Mouse (Mus musculus) lung, postnatal 0 days (tissue): ENCODE measurements around the gene Myh1. TPM values are rescaled to one million over a fixed set of nuclear protein-coding genes. Genes with fewer than 3 reads are reported as not detected.

Experiments
- ATAC-seq: fragments of 200-750 bp; cut with Nextera tagmentation; 2 replicates; pipeline ENCODE4 v1.8.0; 2017; ENCODE audit warnings: moderate library complexity
- DNase-seq: peaks from one replicate; pipeline ENCODE4 v3.0.0-alpha.2; 2016; ENCODE audit warnings: low spot score
- H3K27ac ChIP-seq: fragments of 300-500 bp; sonication (generic); 2 replicates; pipeline ENCODE4 v1.5.1; 2014; ENCODE audit warnings: antibody characterized with exemption, mild to moderate bottlenecking, low read length, mixed read lengths
- H3K27me3 ChIP-seq: fragments of 300-500 bp; sonication (generic); replicated peaks from 2 replicates; pipeline ENCODE4 v1.6.1; 2014; ENCODE audit warnings: low read length, mixed read lengths; ENCODE audit not compliant: insufficient read depth
- H3K36me3 ChIP-seq: fragments of 300-500 bp; sonication (generic); 2 replicates; pipeline ENCODE4 v1.6.1; 2014; ENCODE audit warnings: low read length, mixed read lengths; ENCODE audit not compliant: insufficient read depth
- H3K4me1 ChIP-seq: fragments of 300-500 bp; sonication (generic); 2 replicates; pipeline ENCODE4 v1.6.1; 2014; ENCODE audit warnings: antibody characterized with exemption, low read depth, low read length, mixed read lengths; ENCODE audit not compliant: insufficient read depth
- H3K4me2 ChIP-seq: fragments of 300-500 bp; sonication (generic); replicated peaks from 2 replicates; pipeline ENCODE4 v1.6.1; 2014; ENCODE audit warnings: low read depth, mild to moderate bottlenecking, low read length, moderate library complexity, mixed read lengths
- H3K4me3 ChIP-seq: fragments of 300-500 bp; sonication (generic); 2 replicates; pipeline ENCODE4 v1.5.1; 2014; ENCODE audit warnings: low read depth, low read length
- H3K9ac ChIP-seq: fragments of 300-500 bp; sonication (generic); replicated peaks from 2 replicates; pipeline ENCODE4 v1.6.1; 2014; ENCODE audit warnings: low read depth, mild to moderate bottlenecking
- H3K9me3 ChIP-seq: fragments of 300-500 bp; sonication (generic); 2 replicates; pipeline ENCODE4 v1.6.1; 2016; ENCODE audit warnings: low read length, mixed read lengths
- CTCF ChIP-seq: IDR thresholded peaks from 2 replicates; pipeline ENCODE4 v1.5.1; 2016; ENCODE audit warnings: antibody characterized with exemption, mild to moderate bottlenecking
- EP300 ChIP-seq: IDR thresholded peaks from 2 replicates; pipeline ENCODE4 v1.6.1; 2016; ENCODE audit warnings: antibody characterized with exemption, mild to moderate bottlenecking, control low read depth
- WGBS: fragments of 180-500 bp; shearing (Covaris S2); extraction: QIAGEN DNeasy Blood & Tissue Kit; methylation state at CpG from one replicate; pipeline ENCODE4 v1.1.7; 2014; 5-methylcytosine and 5-hydroxymethylcytosine counted together
- polyA plus RNA-seq: library from polyadenylated mRNA; unstranded; fragments of >200 nt; fragmentation: Nextera tagmentation; extraction: Ambion mirVana; gene quantifications from 2 replicates; pipeline ENCODE4 v1.2.1, GENCODE M21; 2015

The Myh1 gene
- polyA plus RNA-seq, 1 experiment from 2014 or later, result not detected

DNA sequence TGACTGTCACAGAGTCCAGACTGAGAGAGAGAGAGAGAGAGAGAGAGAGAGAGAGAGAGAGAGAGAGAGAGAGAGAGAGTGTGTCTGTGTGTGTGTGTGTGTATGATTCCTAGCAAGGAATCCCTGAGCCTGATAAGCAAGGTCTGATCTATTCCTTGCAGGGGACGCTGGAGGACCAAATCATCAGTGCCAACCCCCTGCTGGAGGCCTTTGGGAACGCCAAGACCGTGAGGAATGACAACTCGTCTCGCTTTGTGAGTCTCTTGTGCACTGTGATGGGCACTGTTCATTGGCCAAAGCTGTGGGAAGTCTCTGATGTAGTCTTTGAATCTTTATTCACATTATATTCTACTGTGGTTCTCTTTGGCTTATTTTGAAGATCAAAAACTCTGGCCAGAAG, 23.5 kb upstream of the Myh1 start:
- H3K27ac ChIP-seq, result no peak overlapping the region
- DNase-seq (no peak), ATAC-seq (no peak)
- no peaks in the 10 kb centered on the region for H3K36me3 ChIP-seq
- H3K9ac ChIP-seq, result no peak overlapping the region
- no peaks in the 10 kb centered on the region for H3K9me3 ChIP-seq
- 70% methylated on average over 5 of the region's 5 CpGs for WGBS
- TF ChIP-seq EP300, result no peak
- TF ChIP-seq CTCF, result no peak
- no peak overlapping the region for H3K4me3 ChIP-seq
- no peaks in the 10 kb centered on the region for H3K4me1 ChIP-seq
- no peaks in the 10 kb centered on the region for H3K27me3 ChIP-seq
- no peak overlapping the region for H3K4me2 ChIP-seq

DNA sequence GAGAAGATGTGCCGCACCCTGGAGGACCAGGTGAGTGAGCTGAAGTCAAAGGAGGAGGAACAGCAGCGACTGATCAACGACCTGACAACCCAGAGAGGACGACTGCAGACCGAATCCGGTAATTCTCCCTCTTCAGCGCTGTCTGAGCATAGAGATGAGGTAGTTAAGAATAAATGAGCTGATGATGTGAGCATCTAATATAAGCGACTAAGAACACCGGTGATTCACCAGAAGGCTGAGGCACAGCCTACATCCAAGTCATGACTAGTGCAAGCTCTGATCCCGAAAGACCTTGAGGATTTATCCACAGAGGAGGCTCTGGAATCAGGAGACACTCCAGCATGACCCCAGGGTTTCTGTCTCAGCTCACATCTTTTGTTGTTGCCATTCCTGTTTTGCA, 9.5 kb upstream of the Myh1 start:
- TF ChIP-seq CTCF (no peak), EP300 (no peak)
- Histone ChIP-seq H3K27ac (no peak overlapping the region), H3K9ac (no peak overlapping the region), H3K36me3 (no peaks in the 10 kb centered on the region), H3K4me1 (no peaks in the 10 kb centered on the region), H3K4me3 (no peak overlapping the region), H3K27me3 (no peaks in the 10 kb centered on the region), H3K9me3 (no peaks in the 10 kb centered on the region), H3K4me2 (no peak overlapping the region)
- 64% methylated on average over 10 of the region's 10 CpGs for WGBS
- ATAC-seq (no peak), DNase-seq (no peak)

DNA sequence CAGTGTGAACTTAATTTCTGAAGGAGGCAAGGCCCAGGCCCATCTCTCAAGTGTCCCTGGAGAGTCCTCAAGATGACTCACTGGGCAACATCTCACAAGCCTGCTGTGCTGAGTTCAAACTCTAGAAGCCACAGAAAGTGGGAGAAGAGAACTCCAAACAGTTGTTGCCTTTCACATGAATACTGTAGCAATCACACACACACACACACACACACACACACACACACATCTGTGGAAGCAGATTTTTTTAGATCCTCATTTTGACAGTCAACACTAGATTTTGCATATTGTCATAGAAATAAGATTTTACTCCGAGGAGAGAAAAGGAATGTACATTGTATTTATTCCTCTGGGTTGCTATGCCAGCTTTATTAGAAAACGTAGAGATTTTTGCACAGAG, 9.0 kb upstream of the Myh1 start:
- no peak for ATAC-seq
- Histone ChIP-seq H3K27ac (no peak overlapping the region), H3K4me3 (no peak overlapping the region), H3K4me2 (no peak overlapping the region), H3K9me3 (no peaks in the 10 kb centered on the region), H3K27me3 (no peaks in the 10 kb centered on the region), H3K4me1 (no peaks in the 10 kb centered on the region), H3K36me3 (no peaks in the 10 kb centered on the region), H3K9ac (no peak overlapping the region)
- 83% methylated on average over 2 of the region's 2 CpGs for WGBS
- no peak for DNase-seq
- TF ChIP-seq CTCF (no peak), EP300 (no peak)

DNA sequence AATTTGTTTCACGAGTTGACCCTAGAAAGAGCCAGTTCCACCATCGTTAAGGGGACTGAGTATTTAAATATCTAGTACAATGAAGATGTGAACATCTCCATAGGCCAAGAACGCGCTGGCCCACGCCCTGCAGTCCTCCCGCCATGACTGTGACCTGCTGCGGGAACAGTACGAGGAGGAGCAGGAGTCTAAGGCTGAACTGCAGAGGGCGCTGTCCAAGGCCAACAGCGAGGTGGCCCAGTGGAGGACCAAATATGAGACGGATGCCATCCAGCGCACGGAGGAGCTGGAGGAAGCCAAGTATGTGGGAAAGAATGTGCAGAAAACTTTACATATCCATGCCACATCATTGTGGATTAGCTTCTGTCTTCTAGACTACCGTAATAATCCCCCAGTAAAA, 8.4 kb upstream of the Myh1 start:
- Histone ChIP-seq H3K4me2 (no peak overlapping the region), H3K4me1 (no peaks in the 10 kb centered on the region), H3K36me3 (no peaks in the 10 kb centered on the region), H3K9ac (no peak overlapping the region), H3K27ac (no peak overlapping the region), H3K27me3 (no peaks in the 10 kb centered on the region), H3K4me3 (no peak overlapping the region), H3K9me3 (no peaks in the 10 kb centered on the region)
- ATAC-seq (no peak), DNase-seq (no peak)
- WGBS, result 85% methylated on average over 14 of the region's 14 CpGs
- TF ChIP-seq CTCF (no peak), EP300 (no peak)

DNA sequence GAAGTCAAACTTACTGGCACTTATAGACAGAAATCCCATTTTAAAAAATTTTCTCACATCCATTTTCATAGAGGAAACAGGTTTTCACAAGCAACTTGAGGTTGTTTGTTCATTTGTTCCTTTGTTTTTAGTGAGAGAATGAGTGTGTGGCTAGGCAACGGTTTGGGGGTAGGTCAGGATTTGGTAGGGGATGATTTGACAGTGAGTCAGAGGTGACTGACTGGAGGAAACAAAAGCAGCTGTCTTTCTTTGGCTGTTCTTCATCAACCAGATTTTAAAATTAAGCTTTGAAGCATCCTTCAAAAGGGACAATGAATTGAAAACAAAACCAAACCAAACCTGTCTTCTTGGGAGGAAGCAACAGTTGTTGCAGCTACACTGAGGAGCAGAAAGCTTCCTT, 531 bp upstream of the Myh1 start:
- Histone ChIP-seq H3K27ac (no peak overlapping the region), H3K36me3 (no peaks in the 10 kb centered on the region), H3K4me1 (no peaks in the 10 kb centered on the region), H3K4me3 (no peak overlapping the region), H3K27me3 (no peaks in the 10 kb centered on the region), H3K4me2 (no peak overlapping the region), H3K9me3 (no peaks in the 10 kb centered on the region), H3K9ac (no peak overlapping the region)
- no peak for DNase-seq
- WGBS, result 42% methylated on average over 1 of the region's 1 CpGs
- TF ChIP-seq EP300 (no peak), CTCF (no peak)
- ATAC-seq, result no peak

DNA sequence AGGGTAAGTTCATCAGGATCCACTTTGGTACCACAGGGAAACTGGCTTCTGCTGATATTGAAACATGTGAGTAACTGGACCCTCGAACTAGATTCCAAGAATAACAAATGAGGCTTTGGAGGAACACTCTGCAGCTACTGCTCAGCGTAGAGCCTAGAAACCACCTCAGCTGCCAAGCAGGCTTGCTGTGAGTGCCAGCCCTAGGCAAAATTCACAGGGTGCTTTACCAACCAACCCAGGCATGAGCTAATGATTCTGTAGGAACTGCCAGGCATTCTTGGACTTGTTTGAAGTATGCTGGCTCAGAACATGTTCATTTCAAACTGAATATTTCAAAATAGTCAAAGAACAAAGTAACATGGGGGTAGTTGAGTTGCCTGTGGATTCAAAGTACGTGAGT, 4.9 kb downstream of the Myh1 start:
- DNase-seq, result no peak
- Histone ChIP-seq H3K4me1 (no peaks in the 10 kb centered on the region), H3K4me3 (no peak overlapping the region), H3K27ac (no peak overlapping the region), H3K27me3 (no peaks in the 10 kb centered on the region), H3K9ac (no peak overlapping the region), H3K9me3 (no peaks in the 10 kb centered on the region), H3K4me2 (no peak overlapping the region), H3K36me3 (no peaks in the 10 kb centered on the region)
- ATAC-seq, result no peak
- WGBS, result 69% methylated on average over 3 of the region's 3 CpGs
- no peak for TF ChIP-seq CTCF
- TF ChIP-seq EP300, result no peak

DNA sequence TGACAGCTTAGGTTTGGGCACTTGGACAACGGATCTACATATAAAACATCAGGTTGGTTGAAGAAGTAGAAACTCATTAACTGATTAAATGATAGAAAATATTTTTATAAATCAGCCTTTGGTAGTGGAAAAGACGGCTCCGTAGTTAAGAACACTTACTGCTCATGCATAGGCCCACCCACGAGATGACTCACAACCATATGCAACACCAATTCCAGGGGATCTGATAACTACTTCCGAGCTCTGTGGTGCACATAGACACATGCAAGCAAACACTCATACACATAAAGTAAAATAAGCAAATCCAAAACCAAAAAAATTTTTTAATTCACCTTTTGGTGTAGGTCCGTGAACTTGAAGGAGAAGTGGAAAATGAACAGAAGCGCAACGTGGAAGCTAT, 22.0 kb downstream of the Myh1 start:
- Histone ChIP-seq H3K27ac (no peak overlapping the region), H3K9ac (no peak overlapping the region), H3K4me3 (no peak overlapping the region), H3K36me3 (no peaks in the 10 kb centered on the region), H3K4me1 (no peaks in the 10 kb centered on the region), H3K9me3 (no peaks in the 10 kb centered on the region), H3K4me2 (no peak overlapping the region), H3K27me3 (no peaks in the 10 kb centered on the region)
- TF ChIP-seq CTCF (no peak), EP300 (no peak)
- DNase-seq (no peak), ATAC-seq (no peak)
- 80% methylated on average over 8 of the region's 8 CpGs for WGBS
